Mouse (Mus musculus) G1E (cell line): Measurements from ENCODE around the gene Klf11.

Experiments
- CTCF ChIP-seq: IDR thresholded peaks from 2 replicates; pipeline ENCODE4 v1.5.1; 2012; ENCODE audit warnings: low read depth, low read length, inconsistent platforms, mixed read lengths
- GATA1 ChIP-seq: IDR thresholded peaks from 2 replicates; pipeline ENCODE4 v1.6.1; 2012; ENCODE audit warnings: borderline replicate concordance, low read length, inconsistent platforms, mixed read lengths
- GATA2 ChIP-seq: IDR thresholded peaks from 2 replicates; pipeline ENCODE4 v1.6.1; 2012; ENCODE audit warnings: low read depth, low read length, inconsistent platforms, borderline replicate concordance
- POLR2AphosphoS5 ChIP-seq: IDR thresholded peaks from 2 replicates; pipeline ENCODE4 v1.6.1; 2012; ENCODE audit warnings: low read depth, low read length, inconsistent platforms; ENCODE audit not compliant: insufficient replicate concordance

GRCm38 (mm10) chr12:24633753-24634191 is 17.3 kb upstream of the Klf11 start:
- TF ChIP-seq CTCF (no peak), GATA2 (no peak), POLR2AphosphoS5 (no peak), GATA1 (no peak)
